In genomic region chr3:60472681-60473177, GRCm38 (mm10) we compare ENCODE assay signal across 8 mouse cellular contexts. TPM values are rescaled to one million over a fixed set of nuclear protein-coding genes. Genes with fewer than 3 reads are reported as not detected.
A peak's percentile ranks its signal among the peaks of the same experiment; 100 is the strongest.
DNase-seq lines count a peak whose midpoint lies in the region; ATAC-seq and TF ChIP-seq lines count a peak whose summit lies in the region.

Gene Mbnl1 (plus strand): TSS chr3:60472830.

- intact Hi-C loops in heart, postnatal 14 days (cut with DNase I), result loop anchor here (10.0 kb wide), 1 partner anchor 712 kb away; no protein-coding TSS in a partner anchor

- no peaks in the 10 kb centered on the region for H3K9me3 ChIP-seq in G1E (replicated peaks)
- H3K9me3 ChIP-seq in erythroblast, embryonic 14.5 days (ENCODE audit: control insufficient read depth, low read length), result no peaks in the 10 kb centered on the region
- H3K9me3 ChIP-seq in limb, embryonic 11.5 days (ENCODE audit: control insufficient read depth, low read length), result no peaks in the 10 kb centered on the region

- H3ac ChIP-seq in C2C12 (ENCODE audit: control insufficient read depth, insufficient read length, low read depth), result no peak within 1 kb of the TSS

- H3K36me3 ChIP-seq in C2C12 (ENCODE audit: control insufficient read depth, insufficient read depth) (no peaks in the 10 kb centered on the region), G1E (replicated peaks) (peaks cover 2% of the 10 kb centered on the region)
- no peaks in the 10 kb centered on the region for H3K36me3 ChIP-seq in erythroblast, embryonic 14.5 days (ENCODE audit: control insufficient read depth)
- H3K36me3 ChIP-seq in limb, embryonic 11.5 days (ENCODE audit: control insufficient read depth, insufficient read depth, low read length), result no peaks in the 10 kb centered on the region

- WGBS in limb, embryonic 11.5 days, result 72% methylated on average over 5 of the region's 5 CpGs

- TF ChIP-seq CTCF in C2C12 (IDR thresholded peaks at IDR 0.05; ENCODE audit: control insufficient read depth, insufficient read depth, insufficient read length), result no peak
- no peak for TF ChIP-seq CTCF in G1E (IDR thresholded peaks at IDR 0.05; ENCODE audit: low read depth, low read length)

- H3K9ac ChIP-seq in limb, embryonic 11.5 days (ENCODE audit: low read length), result no peak within 1 kb of the TSS

- peak; percentile 64 for ATAC-seq in G1E (ENCODE audit: extremely low read depth, insufficient number of reproducible peaks, low FRiP score, poor library complexity, severe bottlenecking)
- no peak for ATAC-seq in limb, embryonic 11.5 days (ENCODE audit: insufficient number of reproducible peaks, low FRiP score, low TSS enrichment, low read depth)

- H3K27ac ChIP-seq in limb, embryonic 11.5 days (replicated peaks; ENCODE audit: low read depth, low read length), result no peak within 1 kb of the TSS

- no peak for DNase-seq in G1E (ENCODE audit: low spot score)
- no peak for DNase-seq in heart, postnatal 14 days
- no peak for DNase-seq in limb, embryonic 11.5 days (ENCODE audit: low spot score)
- DNase-seq in natural killer cell, adult 2 months (ENCODE audit: low spot score in 2 of 2), result peak; percentile 53 to 61
- DNase-seq in cerebellum, postnatal 25 days, result no peak
- DNase-seq in urinary bladder, adult 18-20 months (ENCODE audit: low spot score in 2 of 2), result no peak

- no peak within 1 kb of the TSS for H3K4me2 ChIP-seq in limb, embryonic 11.5 days (ENCODE audit: low read depth, severe bottlenecking)

- H3K4me1 ChIP-seq in G1E (ENCODE audit: insufficient read depth, low read depth, low read length), result peaks cover 28% of the 10 kb centered on the region
- H3K4me1 ChIP-seq in erythroblast, embryonic 14.5 days (ENCODE audit: control insufficient read depth), result peaks cover 43% of the 10 kb centered on the region
- H3K4me1 ChIP-seq in limb, embryonic 11.5 days (ENCODE audit: control insufficient read depth, insufficient read depth, low read length), result no peaks in the 10 kb centered on the region

- H3K4me3 ChIP-seq in C2C12 (ENCODE audit: insufficient read depth, poor library complexity, severe bottlenecking) (no peak within 1 kb of the TSS), G1E (ENCODE audit: low read depth, low read length) (peak within 1 kb of the TSS; percentile 67)
- peak within 1 kb of the TSS; percentile 61 for H3K4me3 ChIP-seq in erythroblast, embryonic 14.5 days (replicated peaks)
- no peak within 1 kb of the TSS for H3K4me3 ChIP-seq in limb, embryonic 11.5 days (ENCODE audit: low read depth, low read length)

- H3K79me3 ChIP-seq in C2C12 (ENCODE audit: low read depth), result no peaks in the 10 kb centered on the region

- no peaks in the 10 kb centered on the region for H3K79me2 ChIP-seq in C2C12 (ENCODE audit: control insufficient read depth, insufficient read depth)

- H3K27me3 ChIP-seq in C2C12 (ENCODE audit: control insufficient read depth, insufficient read depth, insufficient read length), result no peaks in the 10 kb centered on the region
- no peaks in the 10 kb centered on the region for H3K27me3 ChIP-seq in G1E (ENCODE audit: insufficient read depth, low read length)
- H3K27me3 ChIP-seq in erythroblast, embryonic 14.5 days (ENCODE audit: control insufficient read depth), result no peaks in the 10 kb centered on the region
- no peaks in the 10 kb centered on the region for H3K27me3 ChIP-seq in limb, embryonic 11.5 days (ENCODE audit: control insufficient read depth, insufficient read depth, low read length)

TF ChIP-seq in C2C12, 6 proteins besides CTCF, POLR2A, EP300 and RAD21:
- TF ChIP-seq CEBPB (IDR thresholded peaks at IDR 0.05; ENCODE audit: low read depth), result no peak
- no peak for TF ChIP-seq MYOD1 (IDR thresholded peaks at IDR 0.05; ENCODE audit: control insufficient read depth, insufficient read length, low read depth)
- TF ChIP-seq USF1 (IDR thresholded peaks at IDR 0.05; ENCODE audit: low read depth), result no peak
- TF ChIP-seq MAX (IDR thresholded peaks at IDR 0.05), result no peak
- TF ChIP-seq FOSL1 (IDR thresholded peaks at IDR 0.05; ENCODE audit: insufficient read depth, low read length, poor library complexity, severe bottlenecking), result no peak
- TF ChIP-seq MYOG (IDR thresholded peaks at IDR 0.05; ENCODE audit: control insufficient read depth, extremely low read depth, insufficient read length), result no peak

RNA-seq across cellular contexts. Expression of gene Mbnl1, which starts in this region (rescaled TPM):
- polyA plus RNA-seq in C2C12 (2012; fragmentation: generic; extraction: Trizol), result 37.7 TPM
- total RNA-seq in G1E (2014; fragmentation: Nextera tagmentation), result 879 and 928 TPM in 2 replicates
- 680 and 689 TPM in 2 replicates for total RNA-seq in G1E (2017)
- 115 and 131 TPM in 2 replicates for polyA plus RNA-seq in G1E (2012)
- polyA plus RNA-seq in erythroblast, embryonic 14.5 days (2012), result 1.3 and 1.6 TPM in 2 replicates
- total RNA-seq in heart, postnatal 14 days (2021), result 100 to 1,000 TPM; 182 to 189 TPM
- 67.0 and 70.0 TPM in 2 replicates for polyA plus RNA-seq in limb, embryonic 11.5 days (2014; fragmentation: Nextera tagmentation; extraction: Ambion mirVana)

Comparison
In these comparisons a context has a peak if more than half of its experiments do, and no peak if none do; other contexts are left out.
1. RNA of gene Mbnl1 (polyA plus RNA-seq): 115 to 131 TPM in G1E, 67.0 to 70.0 TPM in limb, embryonic 11.5 days and 37.7 TPM in C2C12 (single experiment); 1.3 to 1.6 TPM in erythroblast, embryonic 14.5 days; every median in the first group is over 10 times any median in the second.
2. H3K4me3 ChIP-seq: peak in G1E (single experiment) and erythroblast, embryonic 14.5 days (single experiment); none in C2C12 (single experiment) and limb, embryonic 11.5 days (single experiment).
3. DNase-seq: peak in natural killer cell, adult 2 months (2 of 2); none in G1E (single experiment), heart, postnatal 14 days (0 of 2), limb, embryonic 11.5 days (single experiment), cerebellum, postnatal 25 days (0 of 2) and urinary bladder, adult 18-20 months (0 of 2).